Mouse (Mus musculus) lung, postnatal 14 days (tissue): ENCODE results near the gene Zfp84.

Source experiments
- DNase-seq: peaks from one replicate; pipeline ENCODE4 v3.0.0; 2021

Gene Zfp84

GRCm38 (mm10) chr7:29818619-29819254, 50.4 kb downstream of the Zfp84 start:
- DNase-seq = peak; percentile 78

GRCm38 (mm10) chr7:29828001-29828400, 59.6 kb downstream of the Zfp84 start:
- no peak for DNase-seq
